Comparison of ENCODE assay signal across 8 mouse cellular contexts in genomic region chr16:4647651-4648141, GRCm38 (mm10). TPM values are rescaled to one million over a fixed set of nuclear protein-coding genes. Genes with fewer than 3 reads are reported as not detected.
DNase-seq lines count a peak whose midpoint lies in the region; ATAC-seq and TF ChIP-seq lines count a peak whose summit lies in the region.

No protein-coding gene starts in this region.

- H3K9ac ChIP-seq in kidney, embryonic 15.5 days, result no peak overlapping the region
- no peak overlapping the region for H3K9ac ChIP-seq in embryonic facial prominence, embryonic 11.5 days (replicated peaks; ENCODE audit: low read length)
- peak overlapping the region; percentile 13; the same call in 1 of the 2 replicates for H3K9ac ChIP-seq in heart, postnatal 0 days (replicated peaks; ENCODE audit: low read depth, low read length)

- WGBS in kidney, embryonic 15.5 days, result 53% methylated on average over 13 of the region's 13 CpGs
- 67% methylated on average over 13 of the region's 13 CpGs for WGBS in embryonic facial prominence, embryonic 11.5 days
- WGBS in heart, postnatal 0 days, result 38% methylated on average over 13 of the region's 13 CpGs

- peak overlapping the region; percentile 85 for H3K27ac ChIP-seq in kidney, embryonic 15.5 days
- 0 out of 2 replicates have a peak overlapping the region, but pooled peaks have one; percentile 2 for H3K27ac ChIP-seq in embryonic facial prominence, embryonic 11.5 days (replicated peaks; ENCODE audit: low read depth, low read length)
- peak overlapping the region; percentile 55 for H3K27ac ChIP-seq in heart, postnatal 0 days (ENCODE audit: low read depth)

- no peaks in the 10 kb centered on the region for H3K27me3 ChIP-seq in kidney, embryonic 15.5 days
- no peaks in the 10 kb centered on the region for H3K27me3 ChIP-seq in embryonic facial prominence, embryonic 11.5 days (ENCODE audit: control insufficient read depth, insufficient read depth, low read length)
- H3K27me3 ChIP-seq in heart, postnatal 0 days (ENCODE audit: control insufficient read depth, insufficient read depth, low read length), result no peaks in the 10 kb centered on the region

- H3K4me2 ChIP-seq in kidney, embryonic 15.5 days, result 0 out of 2 replicates have a peak overlapping the region, but pooled peaks have one; percentile 15
- no peak overlapping the region for H3K4me2 ChIP-seq in embryonic facial prominence, embryonic 11.5 days (ENCODE audit: low read depth, low read length)
- no peak overlapping the region for H3K4me2 ChIP-seq in heart, postnatal 0 days (ENCODE audit: low read depth, low read length)

- no peak for TF ChIP-seq EP300 in heart, postnatal 0 days (IDR thresholded peaks at IDR 0.05; ENCODE audit: low read depth)

- no peak for DNase-seq in kidney, adult 11 months
- no peak for DNase-seq in embryonic facial prominence, embryonic 11.5 days (ENCODE audit: low spot score)
- no peak for DNase-seq in heart, postnatal 0 days (ENCODE audit: low spot score)
- peak; percentile 49 for DNase-seq in lung, postnatal 36 days
- DNase-seq in left cerebral cortex, postnatal 36 days (ENCODE audit: low spot score in 2 of 2), result no peak
- DNase-seq in urinary bladder, postnatal 4 days (ENCODE audit: low spot score in 2 of 2), result no peak

- H3K4me1 ChIP-seq in kidney, embryonic 15.5 days, result peaks cover 76% of the 10 kb centered on the region
- peaks cover 25% of the 10 kb centered on the region for H3K4me1 ChIP-seq in embryonic facial prominence, embryonic 11.5 days (ENCODE audit: control insufficient read depth, insufficient read depth, low read length)
- peaks cover 65% of the 10 kb centered on the region for H3K4me1 ChIP-seq in heart, postnatal 0 days (ENCODE audit: control insufficient read depth, insufficient read depth)

- H3K9me3 ChIP-seq in kidney, embryonic 15.5 days (replicated peaks), result no peaks in the 10 kb centered on the region
- no peaks in the 10 kb centered on the region for H3K9me3 ChIP-seq in embryonic facial prominence, embryonic 11.5 days (replicated peaks; ENCODE audit: control insufficient read depth, low read length)
- H3K9me3 ChIP-seq in heart, postnatal 0 days (replicated peaks; ENCODE audit: control insufficient read depth, low read length), result no peaks in the 10 kb centered on the region

- intact Hi-C loops in left cerebral cortex, postnatal 36 days (cut with DNase I), result no loop called here

- ATAC-seq in kidney, embryonic 15.5 days (replicated peaks; ENCODE audit: low FRiP score), result no peak
- no peak for ATAC-seq in embryonic facial prominence, embryonic 11.5 days (replicated peaks; ENCODE audit: insufficient number of reproducible peaks, low FRiP score, low TSS enrichment, low read depth)
- ATAC-seq in heart, postnatal 0 days (ENCODE audit: insufficient read depth, low read depth), result 0 out of 2 replicates have a peak, but pooled peaks have one; percentile 9
- no peak for ATAC-seq in megakaryocyte-erythroid progenitor cell, adult 5-6 weeks (replicated peaks; ENCODE audit: low FRiP score, low TSS enrichment, poor library complexity, severe bottlenecking)

- TF ChIP-seq CTCF in heart, postnatal 0 days (IDR thresholded peaks at IDR 0.05; ENCODE audit: low read depth), result no peak

- no peak overlapping the region for H3K4me3 ChIP-seq in kidney, embryonic 15.5 days (replicated peaks)
- H3K4me3 ChIP-seq in embryonic facial prominence, embryonic 11.5 days (ENCODE audit: low read depth, low read length), result no peak overlapping the region
- no peak overlapping the region for H3K4me3 ChIP-seq in heart, postnatal 0 days (ENCODE audit: low read depth, low read length)

- H3K36me3 ChIP-seq in kidney, embryonic 15.5 days, result peaks cover 72% of the 10 kb centered on the region
- H3K36me3 ChIP-seq in embryonic facial prominence, embryonic 11.5 days (replicated peaks; ENCODE audit: control insufficient read depth, insufficient read depth, low read depth, low read length), result peaks cover 7% of the 10 kb centered on the region
- peaks cover 40% of the 10 kb centered on the region for H3K36me3 ChIP-seq in heart, postnatal 0 days (replicated peaks; ENCODE audit: control insufficient read depth, insufficient read depth, low read length)

RNA-seq across cellular contexts. Expression of gene Dnaja3, which starts 7.9 kb away (rescaled TPM):
- polyA plus RNA-seq in kidney, embryonic 15.5 days (2015; fragmentation: Nextera tagmentation; extraction: Ambion mirVana), result 77.7 and 81.4 TPM in 2 replicates
- polyA plus RNA-seq in embryonic facial prominence, embryonic 11.5 days (2014; fragmentation: Nextera tagmentation; extraction: Ambion mirVana), result 56.9 and 58.3 TPM in 2 replicates
- total RNA-seq in heart, postnatal 0 days (2014; rRNA removed; ENCODE audit: low replicate concordance), result 99.6 and 102 TPM in 2 replicates
- 99.5 and 103 TPM in 2 replicates for polyA plus RNA-seq in heart, postnatal 0 days (2015; fragmentation: Nextera tagmentation; extraction: Ambion mirVana)
- total RNA-seq in left cerebral cortex, postnatal 36 days (2021), result 10 to 100 TPM; 59.4 to 66.5 TPM
- total RNA-seq in megakaryocyte-erythroid progenitor cell, adult 5-6 weeks (2014; fragmentation: Nextera tagmentation), result 56.5 and 81.2 TPM in 2 replicates
- 71.0 and 106 TPM in 2 replicates for total RNA-seq in megakaryocyte-erythroid progenitor cell, adult 5-6 weeks (2017)

RNA-seq across cellular contexts. Expression of gene Vasn, which starts 8.0 kb away (rescaled TPM):
- 22.7 and 23.5 TPM in 2 replicates for polyA plus RNA-seq in kidney, embryonic 15.5 days (2015; fragmentation: Nextera tagmentation; extraction: Ambion mirVana)
- 10.9 and 14.1 TPM in 2 replicates for polyA plus RNA-seq in embryonic facial prominence, embryonic 11.5 days (2014; fragmentation: Nextera tagmentation; extraction: Ambion mirVana)
- total RNA-seq in heart, postnatal 0 days (2014; rRNA removed; ENCODE audit: low replicate concordance), result 38.7 and 64.8 TPM in 2 replicates
- polyA plus RNA-seq in heart, postnatal 0 days (2015; fragmentation: Nextera tagmentation; extraction: Ambion mirVana), result 8.1 and 9.3 TPM in 2 replicates
- 10 to 100 TPM in 1 of 2 experiments, 1 to 10 TPM in 1; 9.8 to 11.2 TPM for total RNA-seq in left cerebral cortex, postnatal 36 days (2021)
- not detected in 2 replicates for total RNA-seq in megakaryocyte-erythroid progenitor cell, adult 5-6 weeks (2014; fragmentation: Nextera tagmentation)
- 0.38 and 0.65 TPM in 2 replicates for total RNA-seq in megakaryocyte-erythroid progenitor cell, adult 5-6 weeks (2017)

RNA-seq across cellular contexts. Expression of gene Pam16, which starts 22.9 kb away (rescaled TPM):
- polyA plus RNA-seq in kidney, embryonic 15.5 days (2015; fragmentation: Nextera tagmentation; extraction: Ambion mirVana), result 90.1 and 92.6 TPM in 2 replicates
- polyA plus RNA-seq in embryonic facial prominence, embryonic 11.5 days (2014; fragmentation: Nextera tagmentation; extraction: Ambion mirVana), result 103 and 105 TPM in 2 replicates
- 23.9 and 74.9 TPM in 2 replicates for total RNA-seq in heart, postnatal 0 days (2014; rRNA removed; ENCODE audit: low replicate concordance)
- 172 and 184 TPM in 2 replicates for polyA plus RNA-seq in heart, postnatal 0 days (2015; fragmentation: Nextera tagmentation; extraction: Ambion mirVana)
- 10 to 100 TPM; 75.3 to 86.0 TPM for total RNA-seq in left cerebral cortex, postnatal 36 days (2021)
- total RNA-seq in megakaryocyte-erythroid progenitor cell, adult 5-6 weeks (2014; fragmentation: Nextera tagmentation), result 76.0 and 100 TPM in 2 replicates
- total RNA-seq in megakaryocyte-erythroid progenitor cell, adult 5-6 weeks (2017), result 18.2 and 24.0 TPM in 2 replicates

RNA-seq across cellular contexts. Expression of gene Coro7, which starts 31.9 kb away (rescaled TPM):
- polyA plus RNA-seq in kidney, embryonic 15.5 days (2015; fragmentation: Nextera tagmentation; extraction: Ambion mirVana), result 19.8 and 22.0 TPM in 2 replicates
- polyA plus RNA-seq in embryonic facial prominence, embryonic 11.5 days (2014; fragmentation: Nextera tagmentation; extraction: Ambion mirVana), result 12.2 and 12.8 TPM in 2 replicates
- total RNA-seq in heart, postnatal 0 days (2014; rRNA removed; ENCODE audit: low replicate concordance), result 17.2 and 17.8 TPM in 2 replicates
- polyA plus RNA-seq in heart, postnatal 0 days (2015; fragmentation: Nextera tagmentation; extraction: Ambion mirVana), result 8.0 and 9.9 TPM in 2 replicates
- total RNA-seq in left cerebral cortex, postnatal 36 days (2021), result 100 to 1,000 TPM in 1 of 2 experiments, 10 to 100 TPM in 1; 88.4 to 100 TPM
- 48.2 and 78.5 TPM in 2 replicates for total RNA-seq in megakaryocyte-erythroid progenitor cell, adult 5-6 weeks (2014; fragmentation: Nextera tagmentation)
- total RNA-seq in megakaryocyte-erythroid progenitor cell, adult 5-6 weeks (2017), result 10.4 and 15.7 TPM in 2 replicates

RNA-seq across cellular contexts. Expression of gene Glis2, which starts 53.2 kb away (rescaled TPM):
- polyA plus RNA-seq in kidney, embryonic 15.5 days (2015; fragmentation: Nextera tagmentation; extraction: Ambion mirVana), result 41.2 and 43.8 TPM in 2 replicates
- 19.9 and 21.2 TPM in 2 replicates for polyA plus RNA-seq in embryonic facial prominence, embryonic 11.5 days (2014; fragmentation: Nextera tagmentation; extraction: Ambion mirVana)
- total RNA-seq in heart, postnatal 0 days (2014; rRNA removed; ENCODE audit: low replicate concordance), result 25.3 and 25.4 TPM in 2 replicates
- polyA plus RNA-seq in heart, postnatal 0 days (2015; fragmentation: Nextera tagmentation; extraction: Ambion mirVana), result 11.2 and 11.8 TPM in 2 replicates
- total RNA-seq in left cerebral cortex, postnatal 36 days (2021), result 10 to 100 TPM; 12.0 to 13.2 TPM
- 2.0 TPM in 1 of 2 replicates, not detected in the other for total RNA-seq in megakaryocyte-erythroid progenitor cell, adult 5-6 weeks (2014; fragmentation: Nextera tagmentation)
- 0.33 TPM in 1 of 2 replicates, not detected in the other for total RNA-seq in megakaryocyte-erythroid progenitor cell, adult 5-6 weeks (2017)

Comparison
In these comparisons a context has a peak if more than half of its experiments do, and no peak if none do; other contexts are left out.
1. H3K27ac ChIP-seq: peak in every context shown above with its lines; median percentile 85 in kidney, embryonic 15.5 days; 55 in heart, postnatal 0 days; 2 in embryonic facial prominence, embryonic 11.5 days.
2. RNA of gene Vasn, which starts 8.0 kb away (total RNA-seq): 38.7 to 64.8 TPM in heart, postnatal 0 days and 9.8 to 11.2 TPM in left cerebral cortex, postnatal 36 days; 0.38 to 0.65 TPM in megakaryocyte-erythroid progenitor cell, adult 5-6 weeks; every median in the first group is over 4 times any median in the second.